Mouse (Mus musculus) thymus, postnatal 10 days (tissue): ENCODE data around the gene Sars.

Experiments
- DNase-seq, 2 experiments: peaks; one replicate each; pipeline ENCODE4 v3.0.0; 2021; ENCODE audit warnings: low spot score in 2 of 2

The Sars gene

DNA sequence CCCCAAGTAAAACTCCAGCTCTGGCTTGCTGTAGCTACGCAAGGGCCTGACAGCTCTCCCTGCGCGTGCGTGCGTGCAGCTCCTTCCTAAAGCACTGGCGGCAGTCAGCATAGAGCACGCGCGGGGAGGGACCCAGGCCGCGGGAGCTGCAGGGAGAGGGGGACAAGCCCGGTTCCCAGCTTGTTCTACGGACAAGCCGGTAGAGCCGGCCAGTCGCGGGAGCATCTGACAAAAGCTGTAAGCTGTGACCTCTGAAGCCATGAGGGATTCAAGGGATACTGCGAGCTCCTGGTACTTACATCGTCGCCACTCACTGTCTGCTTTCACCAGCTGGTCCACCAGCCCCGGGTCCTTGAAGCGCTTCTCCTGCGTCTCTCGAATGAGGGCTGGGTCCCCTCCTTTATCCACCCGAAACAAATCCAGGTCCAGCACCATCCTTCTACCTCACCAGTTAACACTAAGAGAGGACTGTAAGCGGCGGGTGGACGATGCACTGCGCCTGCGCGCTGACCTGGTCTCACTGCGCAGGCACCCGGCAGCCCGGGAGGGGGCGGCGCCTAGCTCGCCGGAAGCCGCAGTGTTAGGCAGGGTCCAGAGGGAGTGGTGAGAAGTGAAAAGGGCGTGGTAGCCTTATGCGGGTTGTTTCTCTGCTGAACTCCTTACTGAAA, at the start of gene Sars:
TSS of gene Sars (minus strand) at position 512 of the 668 bp plus-strand sequence.
- peak; percentile 76 to 80 for DNase-seq

DNA sequence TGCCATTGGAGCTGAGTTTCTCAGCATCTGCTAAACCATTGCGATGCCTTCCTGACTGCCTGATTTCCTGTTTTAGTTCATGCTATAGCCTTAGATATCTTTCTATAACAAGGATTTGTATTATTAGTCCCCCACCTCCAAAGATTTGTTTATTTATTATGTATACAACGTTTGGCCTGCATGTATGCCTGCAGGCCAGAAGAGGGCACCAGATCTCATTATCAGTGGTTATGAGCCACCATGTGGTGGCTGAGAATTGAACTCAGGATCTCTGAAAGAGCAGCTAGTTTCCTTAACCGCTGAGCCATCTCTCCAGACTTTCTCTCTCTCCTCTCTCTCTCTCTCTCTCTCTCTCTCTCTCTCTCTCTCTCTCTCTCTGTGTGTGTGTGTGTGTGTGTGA, 45.0 kb upstream of the Sars start:
- no peak for DNase-seq

DNA sequence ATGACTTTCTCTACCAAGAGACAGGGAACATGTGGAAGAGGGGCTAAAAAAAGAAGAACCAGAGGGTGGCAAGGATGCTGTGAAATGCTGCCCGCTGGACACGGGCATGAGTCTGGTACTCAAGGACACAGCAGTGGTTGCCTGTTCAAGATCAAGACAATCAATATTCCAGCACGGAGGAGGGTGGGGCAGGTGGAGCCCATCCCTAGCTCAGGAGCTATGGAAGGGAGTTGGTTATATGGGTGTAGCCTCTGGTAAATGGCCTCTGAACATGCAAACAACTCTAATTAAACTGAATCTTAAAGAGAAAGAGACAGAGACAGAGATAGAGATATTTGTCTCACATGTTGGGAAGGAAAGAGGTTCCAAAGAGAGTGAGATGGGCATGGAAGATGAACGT, 39.7 kb upstream of the Sars start:
- no peak for DNase-seq

DNA sequence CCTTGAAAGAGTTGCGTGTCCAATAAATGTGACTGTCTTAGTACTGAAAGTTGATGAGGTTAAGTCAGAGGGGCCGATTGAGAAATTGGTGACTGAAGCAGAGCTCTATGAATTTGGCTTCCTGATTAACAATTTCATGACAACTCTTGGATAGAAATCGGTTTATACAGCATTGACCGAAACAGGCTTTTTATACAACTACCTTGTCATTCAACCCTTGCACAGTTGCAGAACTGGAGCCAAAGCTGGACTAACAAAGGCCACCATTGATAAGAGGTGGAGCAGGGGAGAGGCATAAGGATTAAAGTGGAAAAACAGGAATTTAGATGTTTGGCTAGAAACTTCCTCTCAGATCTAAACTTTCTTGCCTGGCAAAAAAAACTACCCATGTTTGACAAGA, 33.8 kb upstream of the Sars start:
- DNase-seq: no peak

DNA sequence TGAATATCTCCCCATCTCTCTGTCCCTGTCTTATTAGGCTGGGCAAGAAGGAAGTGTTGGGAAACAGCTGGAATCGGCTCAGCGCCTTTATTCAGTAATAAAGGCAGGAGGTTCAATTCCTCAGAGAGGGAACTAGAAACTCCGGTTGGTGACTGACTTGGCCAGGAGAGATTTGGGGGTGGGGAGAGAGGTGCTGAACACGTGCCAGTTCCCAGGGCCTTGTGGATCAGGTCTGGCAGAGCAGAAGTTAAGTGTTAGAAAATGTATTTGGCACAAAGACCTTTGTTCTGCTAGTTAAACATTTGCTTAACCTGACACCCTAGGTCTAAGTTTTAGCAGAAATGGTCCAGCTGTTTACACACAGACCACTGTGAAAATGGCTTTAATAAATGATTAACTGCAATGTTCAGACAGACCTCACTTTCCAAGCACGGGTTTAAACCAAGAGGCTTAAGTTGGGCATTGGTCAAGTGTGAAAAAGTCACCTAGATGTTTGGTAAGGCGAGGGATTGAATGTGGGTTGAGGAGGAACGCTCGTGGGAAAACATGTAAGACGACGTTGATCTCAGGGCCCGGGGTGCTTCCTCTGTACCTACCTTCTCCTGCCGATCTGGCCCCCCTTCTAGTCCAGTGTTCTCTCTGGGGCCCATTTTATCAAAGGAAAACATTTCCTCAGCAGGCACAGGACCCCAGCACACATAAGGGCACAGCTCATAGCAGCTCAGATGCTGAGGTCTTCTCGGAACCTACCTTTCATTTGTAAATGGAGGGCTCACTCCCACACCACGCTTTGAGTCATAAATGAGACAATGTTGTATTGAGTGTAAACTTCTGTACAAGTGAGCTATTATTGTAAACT, 32.0 kb upstream of the Sars start:
- no peak for DNase-seq

DNA sequence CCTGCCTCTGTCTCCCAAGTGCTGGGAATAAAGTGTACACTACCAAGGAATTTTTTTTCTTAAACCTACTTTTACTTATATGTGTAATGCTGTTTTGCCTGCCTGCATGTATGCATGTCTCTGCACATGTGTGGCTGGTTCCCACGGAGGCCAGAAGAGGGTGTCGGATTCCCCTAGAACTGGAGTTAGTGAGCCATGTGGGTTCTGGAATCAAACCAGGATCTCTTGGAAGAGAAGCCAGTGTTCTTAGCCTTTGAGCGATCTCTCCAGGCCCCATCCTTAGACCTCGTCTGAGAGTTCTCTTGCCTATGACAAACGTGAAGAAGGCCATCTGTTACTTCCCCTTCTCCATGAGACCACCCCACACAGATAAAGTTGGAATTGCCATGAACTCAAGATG, 30.5 kb upstream of the Sars start:
- no peak for DNase-seq

DNA sequence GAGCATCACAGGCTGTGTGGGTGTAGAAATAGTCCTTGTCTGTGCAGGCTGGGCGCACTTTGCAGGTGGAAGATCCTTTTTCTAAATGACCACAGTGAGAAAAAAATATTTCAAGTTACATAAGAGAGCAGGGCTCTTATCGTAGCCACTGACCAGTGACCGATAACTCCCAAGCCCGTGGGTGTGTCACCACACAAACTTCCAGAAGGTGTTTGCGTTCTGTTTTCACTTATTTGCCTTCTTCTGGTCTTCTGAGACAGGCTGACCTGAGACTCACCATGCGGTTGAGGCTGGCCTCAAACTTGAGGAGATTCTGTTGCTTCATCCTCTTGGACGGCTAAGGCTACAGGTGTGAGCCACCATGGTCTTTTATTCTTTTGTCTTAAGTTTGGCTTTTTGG, 30.0 kb upstream of the Sars start:
- no peak for DNase-seq

DNA sequence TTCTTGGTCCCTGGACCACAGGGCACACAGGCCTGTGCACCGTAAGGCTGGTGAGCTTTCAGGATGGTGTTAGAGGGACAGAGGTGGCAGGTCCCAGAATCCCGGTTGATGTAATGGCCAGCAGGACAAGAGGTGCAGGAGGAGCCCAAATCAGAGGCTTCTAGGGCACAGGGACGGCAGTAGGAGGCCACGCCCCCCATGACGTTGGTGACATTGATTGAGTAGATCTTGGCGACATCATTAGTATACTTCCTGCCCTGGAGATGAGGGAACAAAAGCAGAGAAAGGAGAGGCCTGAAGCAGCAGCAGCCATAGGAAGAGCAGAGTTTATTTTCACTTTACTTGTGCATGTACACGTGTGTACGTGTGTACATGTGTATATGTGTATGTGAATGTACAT, 22.8 kb upstream of the Sars start:
- DNase-seq: no peak

DNA sequence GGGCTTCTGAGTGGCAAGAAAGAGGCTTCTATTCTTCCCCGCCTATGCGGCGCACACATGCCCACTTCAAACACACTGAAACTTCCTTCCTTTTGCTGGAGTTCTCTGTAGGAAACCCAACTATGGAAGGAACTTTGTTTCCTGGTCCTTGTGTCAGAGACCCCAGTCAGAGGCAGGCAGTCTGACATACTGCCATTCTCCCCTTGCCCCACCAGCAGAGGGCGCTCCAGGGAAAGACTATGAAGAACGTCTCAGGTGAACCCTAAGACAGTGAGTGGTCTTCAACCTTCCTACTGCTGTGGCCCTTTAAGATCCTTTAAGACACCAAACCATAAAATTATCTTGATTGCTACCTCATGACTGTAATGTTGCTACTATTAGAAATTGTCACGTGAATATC, 21.4 kb upstream of the Sars start:
- peak; percentile 31 to 68 for DNase-seq

DNA sequence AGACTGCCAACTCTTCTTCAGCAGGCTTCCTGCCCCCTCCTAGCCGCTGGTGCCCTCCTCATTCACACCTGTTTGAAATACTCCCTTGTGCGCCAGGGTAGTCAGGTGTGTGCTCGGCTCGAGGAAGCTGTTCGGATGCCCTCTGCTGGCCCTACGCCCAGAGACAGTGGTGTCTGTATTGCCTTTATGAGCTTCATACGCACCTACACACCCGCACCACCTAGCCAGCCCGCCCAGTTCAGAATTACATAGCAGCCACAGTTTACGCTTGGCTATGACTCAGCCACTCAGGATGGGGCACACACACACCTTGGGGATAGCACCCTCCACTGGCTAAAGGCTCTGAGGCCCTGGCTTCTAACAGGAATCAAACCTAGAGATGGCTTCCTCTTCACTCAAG, 13.9 kb upstream of the Sars start:
- DNase-seq: peak; percentile 46 to 57

DNA sequence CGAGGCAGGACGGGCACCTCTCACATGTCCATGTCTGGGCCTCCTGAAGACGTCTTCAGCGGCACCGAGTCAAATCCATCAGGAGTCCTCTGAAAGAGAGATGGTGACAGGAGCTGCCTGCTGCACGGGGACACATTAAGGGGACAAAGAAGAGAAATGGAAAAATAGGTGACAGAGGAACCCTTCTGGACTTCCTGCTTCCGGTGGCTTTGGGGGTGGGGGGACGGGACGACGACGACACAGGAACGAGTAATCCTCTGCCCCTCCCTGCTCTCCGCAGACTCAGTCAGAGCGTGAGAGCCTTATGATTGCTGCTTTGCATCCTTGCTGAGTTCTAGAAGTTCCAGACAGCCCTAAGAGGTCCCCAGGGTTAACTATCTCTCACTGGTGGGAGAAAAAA, 13.4 kb upstream of the Sars start:
- peak in 1 of 2 experiments; percentile 10 for DNase-seq

DNA sequence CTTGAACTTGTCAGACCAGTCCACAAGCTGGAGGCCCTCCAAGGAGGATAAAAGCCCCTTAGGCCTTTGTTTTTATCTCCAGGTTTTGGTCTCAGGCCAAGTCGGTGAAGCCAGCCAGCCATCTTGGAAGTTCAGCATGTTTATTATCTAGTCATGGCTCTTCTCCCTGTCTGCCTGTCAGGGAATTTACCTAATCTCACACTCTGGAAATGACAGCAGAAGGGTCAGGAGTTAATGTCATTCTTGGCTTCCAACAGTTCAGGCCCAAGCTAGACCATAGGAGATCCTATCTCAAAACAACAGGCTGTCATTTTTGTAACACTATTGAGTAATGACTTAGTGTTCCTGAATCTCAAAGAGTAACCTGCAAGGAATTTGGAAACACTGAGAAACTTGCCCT, 9.2 kb upstream of the Sars start:
- no peak for DNase-seq

DNA sequence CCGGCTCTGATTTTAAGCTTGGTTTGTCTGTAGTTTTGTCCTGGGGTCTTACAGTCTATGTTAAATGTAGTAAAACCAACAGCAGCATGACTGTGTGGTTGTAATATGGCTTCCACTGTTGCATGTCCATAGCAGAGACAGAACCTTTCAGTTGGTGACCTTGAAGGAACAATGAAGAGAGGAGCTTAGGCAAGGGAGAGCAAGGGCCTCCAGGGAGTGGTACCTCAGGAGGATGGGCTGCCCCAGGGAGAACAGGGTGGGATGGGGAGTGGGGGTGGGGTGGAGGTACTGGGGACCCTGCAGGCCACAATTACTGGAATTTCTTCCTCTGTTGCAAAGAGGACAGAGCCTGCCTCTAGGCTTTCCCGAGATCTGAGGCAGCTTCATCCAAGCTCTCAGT, 7.0 kb upstream of the Sars start:
- DNase-seq: no peak

DNA sequence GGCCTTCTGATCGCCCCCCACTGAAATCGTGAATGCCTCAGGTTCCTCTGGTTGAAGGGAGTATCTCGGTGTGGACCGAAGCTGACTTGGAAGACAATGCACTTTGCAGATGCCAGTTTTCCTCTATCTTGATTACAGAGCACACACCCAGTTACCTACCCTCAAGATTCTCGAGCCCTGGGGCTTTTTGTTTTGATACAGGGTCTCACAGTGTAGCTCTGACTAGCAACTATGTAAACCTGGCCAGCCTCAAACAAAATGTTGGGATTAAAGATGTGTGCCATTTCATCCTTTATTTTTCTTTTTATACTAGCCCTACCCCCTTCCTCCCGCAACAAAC, 327 bp upstream of the Sars start:
- no peak for DNase-seq

DNA sequence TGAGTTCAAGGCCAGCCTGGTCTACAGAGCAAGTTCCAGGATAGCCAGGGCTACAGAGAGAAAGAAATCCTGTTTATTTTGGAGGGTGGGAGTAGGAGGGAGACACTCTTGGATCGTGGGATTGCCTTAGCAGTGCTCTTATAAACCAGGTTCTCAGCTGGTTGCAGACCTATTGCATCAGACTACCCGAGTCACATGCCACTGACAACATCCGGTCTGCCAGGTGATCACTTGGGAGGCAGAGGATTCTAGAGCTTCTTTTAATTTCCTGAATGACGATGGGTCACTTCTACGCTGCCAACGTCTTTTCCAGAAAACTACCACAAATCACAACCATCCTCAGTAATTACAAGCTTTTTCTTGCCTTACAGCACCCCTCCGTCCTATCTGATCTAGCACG, 980 bp downstream of the Sars start:
- peak in 1 of 2 experiments; percentile 16 for DNase-seq

DNA sequence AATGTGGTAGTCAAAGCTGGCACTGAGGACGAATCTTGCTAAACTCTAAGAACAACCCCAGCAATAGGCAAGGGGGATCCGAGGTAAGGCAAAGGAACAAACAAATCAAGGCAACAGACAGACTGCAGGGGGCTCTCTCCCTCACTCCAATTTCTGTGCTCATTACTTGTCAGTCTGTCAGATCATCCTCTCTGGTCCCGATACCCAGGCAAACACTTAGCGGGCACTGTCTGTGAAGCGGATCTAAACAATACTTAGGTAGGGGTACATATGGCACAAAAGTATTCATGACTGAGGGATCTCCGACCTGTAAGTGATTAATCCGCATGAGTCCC, 8.7 kb downstream of the Sars start:
- DNase-seq: no peak

DNA sequence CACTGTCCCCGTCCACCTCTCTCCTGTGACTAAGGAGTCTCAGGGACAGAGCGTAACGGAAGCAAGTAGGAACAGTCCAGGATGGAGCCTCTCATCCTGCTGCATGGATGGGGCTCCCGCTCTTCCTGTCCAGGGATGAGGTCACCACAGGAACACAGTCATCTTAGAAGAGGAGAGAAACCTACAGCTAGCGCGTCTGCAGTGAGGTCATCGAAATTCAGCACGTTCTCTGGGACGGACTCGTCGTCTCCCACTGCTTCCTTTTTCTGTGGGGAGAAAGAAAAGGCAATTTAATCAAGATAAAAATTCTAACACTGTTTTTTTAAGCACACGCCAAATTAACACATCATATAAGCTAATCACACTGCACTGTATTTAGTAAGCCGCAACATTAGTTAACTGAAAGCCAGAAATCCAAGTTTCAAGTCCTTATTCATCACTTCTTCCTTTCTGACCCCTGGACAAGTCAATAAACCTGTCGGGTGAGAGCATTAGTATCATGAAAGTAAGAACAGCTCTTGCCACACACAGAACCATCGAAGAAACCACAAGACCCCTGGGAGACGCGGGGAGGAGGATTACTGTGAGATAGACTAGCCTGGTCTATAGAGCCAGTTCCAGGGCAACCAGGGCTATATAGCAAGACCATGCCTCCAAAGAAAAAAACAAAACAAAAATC, 9.2 kb downstream of the Sars start:
- no peak for DNase-seq

DNA sequence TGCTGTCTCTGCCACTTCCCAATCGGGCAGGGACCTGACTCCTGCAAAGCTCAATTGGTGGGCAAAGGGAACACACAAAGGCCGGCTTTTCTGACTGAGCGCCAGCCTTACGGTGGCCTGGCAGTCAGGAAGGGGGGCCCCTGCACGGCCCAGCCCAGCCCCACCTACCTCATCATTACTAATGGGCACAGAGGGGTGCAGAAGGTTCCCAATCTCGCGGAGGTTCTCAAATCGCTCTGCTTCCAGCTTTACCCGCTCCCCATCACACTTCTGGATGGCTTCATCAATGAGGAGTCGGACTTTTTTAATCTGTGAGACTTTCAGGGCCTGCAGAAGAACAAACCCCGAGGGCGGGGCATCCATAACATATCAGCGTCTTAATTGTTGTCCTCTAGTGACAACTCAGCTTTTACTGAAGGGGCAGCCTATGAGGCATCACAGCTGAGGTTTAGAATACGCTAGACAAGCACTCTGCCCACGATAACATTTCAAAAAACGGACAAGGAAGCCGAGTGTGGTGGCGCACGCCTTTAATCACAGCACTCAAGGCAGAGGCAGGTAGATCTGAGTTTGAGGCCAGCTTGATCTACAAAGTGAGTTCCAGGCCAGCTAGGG, 11.0 kb downstream of the Sars start:
- DNase-seq: no peak

DNA sequence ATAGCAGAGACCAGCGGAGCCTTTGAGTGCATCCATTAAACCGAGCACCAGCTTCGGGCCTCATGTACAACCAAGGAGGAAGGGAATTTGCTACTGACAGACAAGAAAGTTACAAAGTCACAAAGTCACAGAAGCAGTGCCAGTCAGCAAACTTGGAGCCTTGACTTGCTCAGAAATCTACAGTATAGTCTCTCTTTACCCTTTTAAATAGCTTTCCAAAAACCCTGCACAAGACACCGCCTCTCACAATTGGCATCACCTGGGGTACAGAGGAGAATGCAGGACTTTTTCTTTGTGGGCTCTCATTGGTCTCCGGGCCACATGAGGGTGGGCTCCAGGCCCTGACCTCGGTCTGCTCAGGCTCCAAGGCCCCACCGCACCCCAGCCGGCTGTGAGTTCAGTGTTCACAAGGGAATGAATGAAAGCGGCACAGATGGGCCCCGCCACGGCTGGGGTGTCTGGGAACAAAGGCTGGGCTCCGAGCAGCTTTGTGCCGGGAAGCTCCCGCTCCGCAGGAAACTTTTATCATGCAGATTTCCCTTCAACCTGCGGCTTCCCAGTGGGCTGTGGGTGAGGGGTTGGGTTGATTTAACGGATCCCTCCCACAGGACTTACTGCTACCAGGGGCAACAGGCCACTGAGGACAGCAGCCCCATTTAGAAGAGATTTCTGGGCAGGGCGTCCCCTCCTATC, 11.7 kb downstream of the Sars start:
- no peak for DNase-seq

DNA sequence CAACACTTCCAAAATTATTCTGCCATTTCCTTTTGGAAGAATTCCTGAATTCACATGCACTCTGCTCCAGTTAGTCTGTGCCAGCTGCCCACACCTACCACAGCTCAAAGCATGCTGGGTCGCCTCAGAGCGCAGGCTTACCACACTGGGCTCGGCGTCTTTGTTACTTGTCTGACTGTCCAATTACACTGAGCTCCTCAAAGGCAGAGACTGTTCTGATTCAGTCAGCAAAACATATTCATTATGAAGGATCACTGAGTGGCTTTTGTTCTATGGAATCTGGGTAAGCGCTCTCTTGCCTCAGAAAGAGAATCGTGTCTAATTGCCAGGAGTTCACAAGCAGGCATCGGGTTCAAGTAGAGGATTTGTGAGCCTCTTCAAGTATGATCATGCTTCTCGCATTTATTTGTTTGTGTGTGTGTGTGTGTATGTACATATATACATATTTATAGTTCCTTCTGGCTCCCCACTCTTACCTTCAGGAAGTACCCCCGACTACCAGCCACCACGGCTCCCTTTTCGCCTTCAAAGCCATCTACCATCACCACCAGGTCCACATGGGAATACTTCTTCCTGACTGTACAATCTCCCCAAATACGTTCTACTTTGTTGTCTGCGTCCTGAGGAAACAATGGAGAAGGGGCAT, 12.3 kb downstream of the Sars start:
- no peak for DNase-seq

DNA sequence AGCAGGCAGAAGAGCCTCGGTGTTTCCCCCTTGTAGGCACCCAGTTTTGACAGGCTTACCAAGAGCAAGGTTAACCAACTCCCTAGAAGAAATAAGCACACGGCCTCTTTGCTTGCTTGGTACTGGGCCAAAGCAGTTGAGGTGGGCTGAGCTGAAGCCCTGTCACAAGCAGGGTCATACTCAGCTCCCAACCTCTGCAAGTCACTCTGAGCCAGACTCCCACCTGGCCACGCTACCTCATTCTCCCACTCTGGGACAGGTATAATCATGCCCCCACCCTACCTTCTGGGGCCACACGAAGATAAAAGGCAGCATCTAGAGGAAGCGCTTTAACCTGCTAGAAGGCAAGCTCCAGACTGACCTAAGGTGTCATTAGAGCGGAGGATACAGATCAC, 19.4 kb downstream of the Sars start:
- DNase-seq: no peak
